Mouse (Mus musculus): ENCODE measurements around the gene Nbeal2. TPM values are rescaled to one million over a fixed set of nuclear protein-coding genes. Genes with fewer than 3 reads are reported as not detected.
"Not testable (repeated sequence)": the region's sequence is repeated elsewhere in the genome, so short reads cannot be mapped to it uniquely, and the experiment has no call there.

Nbeal2 gene
- polyA plus RNA-seq (2017; shearing (Covaris generic)) = 10 to 100 TPM; 20.1 to 20.5 TPM

GRCm38 (mm10) chr9:110653655-110654461, at the start of gene Nbeal2:
Gene Nbeal2, minus strand, starts transcription at chr9:110654161.
- peak; percentile 63 for ATAC-seq

DNA sequence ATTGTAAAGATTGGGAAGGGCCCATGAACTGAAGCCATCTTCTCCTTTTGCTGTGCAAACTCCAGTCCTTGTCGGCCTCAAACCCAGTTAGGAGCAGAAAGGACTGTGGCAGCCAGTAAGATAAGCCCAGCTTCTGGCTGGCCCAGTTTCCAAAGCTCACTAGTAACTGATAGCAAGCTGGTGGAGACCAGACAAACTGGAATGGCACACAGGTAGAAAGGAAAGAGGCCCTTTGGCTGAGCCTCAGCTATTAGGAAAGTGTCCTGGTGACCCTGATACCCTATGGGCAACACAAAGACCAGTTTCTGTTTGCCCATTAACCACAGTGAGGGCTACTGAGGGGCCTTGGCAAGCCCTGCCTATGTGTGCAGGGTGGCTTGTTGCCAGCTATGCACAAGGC, 48.9 kb upstream of the Nbeal2 start:
- no peak for ATAC-seq

DNA sequence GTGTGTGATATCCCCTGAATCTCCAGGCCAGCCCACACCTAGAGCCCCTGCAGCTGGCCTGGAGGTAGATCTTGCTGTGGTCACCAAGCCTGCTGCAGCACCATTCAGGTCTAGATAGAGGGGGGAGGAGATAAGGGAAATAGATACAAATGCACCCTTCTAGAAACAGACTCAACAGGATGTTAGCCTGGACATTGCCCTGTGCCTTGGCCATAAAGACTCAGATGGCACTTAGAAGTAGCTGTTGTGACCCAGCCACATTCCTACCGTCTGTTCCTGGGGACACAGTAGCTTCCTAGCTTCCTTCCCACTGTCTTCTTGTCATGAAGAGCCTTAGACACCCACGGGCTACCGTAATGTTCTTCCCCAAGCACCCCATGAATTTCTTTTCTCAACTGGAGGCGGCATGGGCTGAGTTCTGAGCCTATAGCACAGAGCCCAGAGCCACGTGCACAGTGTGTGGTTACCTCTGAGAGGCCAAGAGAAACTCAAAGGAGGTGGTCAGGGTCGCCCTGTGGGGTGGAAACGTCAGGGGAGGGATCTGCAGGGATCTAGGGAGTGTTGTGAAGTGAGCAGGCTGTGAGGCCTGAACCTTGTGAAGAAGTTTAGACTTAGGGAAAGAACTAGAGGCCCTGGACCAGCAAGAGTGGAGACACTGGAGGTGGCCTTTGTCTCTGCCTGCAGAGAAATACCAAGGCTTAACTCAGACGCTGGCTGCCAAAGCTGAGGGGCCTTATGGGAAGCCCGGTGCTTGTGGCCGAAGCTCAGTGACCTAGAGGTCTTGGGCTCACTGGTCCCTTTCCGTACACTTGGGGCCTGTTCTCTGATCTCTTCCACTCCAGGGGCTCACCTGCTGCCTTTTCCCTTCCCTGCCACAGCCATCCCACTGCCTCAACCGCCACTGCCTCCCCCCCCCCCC, 47.4 kb upstream of the Nbeal2 start:
- ATAC-seq = no peak

DNA sequence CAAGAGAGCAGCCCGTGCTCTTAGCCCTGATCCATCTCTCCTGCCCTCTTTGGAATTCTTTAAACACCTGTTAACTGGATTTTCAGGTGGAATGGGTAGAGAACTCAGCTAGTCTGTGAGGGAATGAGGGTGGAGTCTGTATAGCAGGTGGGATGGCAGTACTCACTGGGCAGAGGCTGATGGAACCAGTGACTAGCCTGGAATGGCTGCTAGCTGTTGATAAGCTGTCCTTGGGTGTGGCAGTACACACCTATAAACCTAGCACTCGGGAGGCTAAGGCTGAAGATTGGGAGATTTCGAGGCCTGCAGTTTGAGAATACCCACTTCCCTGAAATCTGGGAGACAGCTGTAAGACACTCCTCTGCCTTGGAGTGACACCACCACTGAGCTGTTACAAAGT, 45.6 kb upstream of the Nbeal2 start:
- ATAC-seq = no peak

- ATAC-seq = no peak
Observed at GRCm38 (mm10) chr9:110697465-110697864, 43.5 kb upstream of the Nbeal2 start.

- no peak for ATAC-seq
Observed at GRCm38 (mm10) chr9:110696427-110696826, 42.5 kb upstream of the Nbeal2 start.

- no peak for ATAC-seq
Observed at GRCm38 (mm10) chr9:110695165-110695755, 41.3 kb upstream of the Nbeal2 start.

DNA sequence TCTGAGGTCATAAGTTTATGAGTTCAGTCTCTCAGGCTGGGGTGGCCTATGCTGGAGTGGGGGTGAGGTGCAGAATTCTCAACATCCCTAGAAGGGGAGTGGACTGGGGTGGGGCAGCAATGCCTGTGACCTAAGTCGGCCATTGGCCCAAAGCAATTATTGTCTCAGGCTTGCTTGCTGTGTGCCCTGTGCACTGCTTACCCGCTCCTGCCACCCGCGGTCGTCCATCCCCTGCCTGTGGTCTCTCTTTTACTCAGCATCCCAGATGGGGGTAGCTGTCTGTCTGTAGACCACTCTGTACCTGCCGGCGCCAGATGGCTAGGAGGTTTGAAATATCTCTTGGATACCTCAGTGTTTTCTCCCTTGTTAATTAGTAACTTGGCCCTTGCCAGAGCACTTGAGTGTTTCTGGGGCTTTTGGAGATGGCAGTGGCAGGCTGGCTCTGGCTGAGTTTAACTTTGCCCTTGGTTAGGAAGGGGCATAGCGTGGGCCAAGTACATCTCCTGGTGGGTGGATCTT, 35.4 kb upstream of the Nbeal2 start:
- ATAC-seq = no peak

- no peak for ATAC-seq
Observed at GRCm38 (mm10) chr9:110687846-110688245, 33.9 kb upstream of the Nbeal2 start.

DNA sequence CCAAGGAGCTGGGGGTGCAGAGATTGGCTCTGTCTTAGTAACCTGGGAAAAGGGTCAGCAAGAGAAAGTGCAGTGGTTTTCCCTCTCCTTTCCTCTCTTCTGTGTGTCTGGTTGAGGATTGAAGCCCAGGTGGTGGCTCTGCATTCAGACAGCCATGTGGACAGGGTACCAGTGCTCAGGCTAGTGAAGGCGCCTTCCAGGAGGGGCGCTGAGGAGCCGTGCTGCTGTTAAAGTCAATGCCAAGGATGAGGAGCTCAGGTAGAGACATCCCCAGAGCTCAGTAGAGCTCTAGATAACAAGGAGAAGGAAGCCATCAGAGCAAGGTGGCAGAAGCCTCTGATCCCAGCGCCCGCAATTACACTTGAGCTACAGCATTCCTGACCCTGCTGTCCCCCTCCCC, 33.1 kb upstream of the Nbeal2 start:
- no peak for ATAC-seq

DNA sequence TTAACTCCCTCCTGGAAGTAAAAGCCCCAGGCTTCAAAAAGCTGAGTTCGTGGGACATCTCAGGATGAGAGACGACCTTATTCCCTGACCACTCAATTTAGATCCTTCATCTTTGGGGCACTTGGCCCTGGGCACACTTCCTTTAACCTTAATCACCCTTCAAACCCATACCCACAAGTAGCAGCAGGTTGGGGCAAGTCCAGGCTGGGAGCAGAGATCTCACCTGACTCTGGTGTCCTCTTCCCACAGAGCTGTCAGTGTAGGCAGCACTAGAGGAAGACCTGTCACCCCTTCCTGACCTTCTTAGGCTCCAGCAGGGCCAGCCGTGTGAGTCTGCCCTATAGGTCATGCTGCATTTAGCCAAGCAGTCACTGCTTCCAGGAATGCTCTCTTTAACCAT, 32.5 kb upstream of the Nbeal2 start:
- ATAC-seq = no peak

DNA sequence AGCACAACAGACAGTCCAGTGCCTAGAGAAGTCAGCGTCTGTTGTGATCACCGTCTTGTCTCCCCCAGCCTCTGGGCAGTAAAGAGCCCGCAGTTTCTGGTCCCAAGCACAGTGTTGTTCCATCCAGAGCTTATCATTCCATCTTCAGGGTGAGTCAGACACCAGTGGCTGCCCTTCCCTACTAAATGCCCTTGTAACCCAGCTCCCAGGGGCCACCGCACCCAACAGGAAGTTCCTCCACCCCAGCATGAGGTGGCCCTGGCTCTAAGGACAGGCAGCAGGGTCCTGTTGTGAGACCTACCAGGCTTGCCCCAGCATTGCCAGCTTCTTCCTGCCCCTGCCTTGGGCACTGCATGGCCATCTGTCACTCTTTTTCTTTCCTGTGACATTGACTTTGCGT, 31.6 kb upstream of the Nbeal2 start:
- ATAC-seq = peak; percentile 61

- ATAC-seq = peak; percentile 86
Observed at GRCm38 (mm10) chr9:110685187-110685586, 31.2 kb upstream of the Nbeal2 start.

DNA sequence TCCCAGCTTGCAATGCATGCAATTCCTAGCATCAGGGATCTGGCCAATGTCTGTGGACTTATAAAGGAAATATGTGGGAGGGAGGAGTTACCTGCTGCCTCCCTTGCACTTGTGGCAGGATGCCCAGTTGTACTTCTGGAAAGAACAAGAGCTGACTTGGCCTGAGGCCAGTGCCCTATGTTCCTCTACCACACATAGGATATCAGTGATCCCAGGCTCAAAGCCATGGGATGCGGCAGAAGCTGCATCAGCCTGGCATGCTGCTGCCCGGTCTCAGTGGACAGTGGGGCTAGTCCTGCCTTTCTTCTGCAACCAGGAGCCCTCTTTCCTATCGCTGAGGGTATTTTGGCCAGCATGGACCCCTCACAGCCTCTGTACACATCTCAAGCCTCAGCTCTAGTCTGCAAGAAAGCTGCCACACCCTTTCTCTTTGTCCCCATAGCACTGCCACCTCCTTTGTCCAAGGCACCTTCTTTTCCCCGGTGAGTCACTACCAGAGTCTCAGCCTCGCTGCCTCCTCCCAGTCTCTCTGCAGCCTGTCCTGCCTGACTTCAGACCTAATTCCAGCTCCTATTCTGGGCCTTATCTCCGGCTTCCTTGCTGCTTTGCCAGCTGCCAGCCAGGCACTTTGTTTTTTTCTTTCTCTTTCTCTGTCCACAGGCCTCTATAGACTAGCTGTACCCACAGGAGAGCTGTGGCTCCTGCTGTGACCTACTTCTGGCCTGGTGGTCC, 30.3 kb upstream of the Nbeal2 start:
- ATAC-seq = no peak

- no peak for ATAC-seq
Observed at GRCm38 (mm10) chr9:110683574-110684099, 29.7 kb upstream of the Nbeal2 start.

DNA sequence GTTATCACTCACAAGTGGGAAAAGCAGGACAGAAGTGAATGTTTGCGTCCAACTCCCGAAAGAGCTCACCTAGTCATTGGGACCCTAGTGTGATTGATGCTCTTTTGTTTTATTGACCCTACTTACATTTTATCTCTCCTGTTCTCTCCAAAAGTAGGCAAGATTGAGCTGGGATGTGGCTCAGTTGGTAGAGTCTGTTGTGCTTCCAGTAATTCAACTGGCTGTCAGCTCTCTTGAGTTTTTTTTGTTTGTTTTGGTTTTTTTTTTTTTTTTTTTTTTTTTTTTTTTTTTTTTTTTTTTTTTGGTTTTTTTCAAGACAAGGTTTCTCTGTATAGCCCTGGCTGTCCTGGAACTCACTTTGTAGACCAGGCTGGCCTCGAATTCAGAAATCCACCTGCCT, 28.7 kb upstream of the Nbeal2 start:
- ATAC-seq = not testable (repeated sequence)

DNA sequence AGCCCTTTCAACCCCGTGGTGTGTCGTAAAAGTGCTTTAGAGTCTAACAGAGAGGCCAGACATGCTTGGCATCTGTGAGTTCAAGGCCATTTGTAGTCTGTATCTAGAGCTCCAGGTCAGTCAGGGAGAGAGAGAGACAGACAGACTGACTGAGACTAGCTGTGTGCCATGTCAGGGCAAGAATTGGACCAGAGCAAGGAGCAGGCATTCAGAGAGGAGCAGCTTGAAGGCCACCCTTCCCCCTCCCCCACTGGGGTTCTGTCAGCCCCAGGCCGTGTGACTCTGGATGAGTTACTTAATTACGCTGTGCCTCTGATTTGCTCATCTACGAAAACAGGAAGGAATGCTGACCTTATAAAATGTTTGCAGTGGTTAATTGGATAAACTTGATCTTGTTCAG, 28.3 kb upstream of the Nbeal2 start:
- no peak for ATAC-seq

- no peak for ATAC-seq
Observed at GRCm38 (mm10) chr9:110681817-110682216, 27.9 kb upstream of the Nbeal2 start.

- no peak for ATAC-seq
Observed at GRCm38 (mm10) chr9:110680736-110681507, 27.0 kb upstream of the Nbeal2 start.

- ATAC-seq = no peak
Observed at GRCm38 (mm10) chr9:110678886-110679285, 24.9 kb upstream of the Nbeal2 start.

DNA sequence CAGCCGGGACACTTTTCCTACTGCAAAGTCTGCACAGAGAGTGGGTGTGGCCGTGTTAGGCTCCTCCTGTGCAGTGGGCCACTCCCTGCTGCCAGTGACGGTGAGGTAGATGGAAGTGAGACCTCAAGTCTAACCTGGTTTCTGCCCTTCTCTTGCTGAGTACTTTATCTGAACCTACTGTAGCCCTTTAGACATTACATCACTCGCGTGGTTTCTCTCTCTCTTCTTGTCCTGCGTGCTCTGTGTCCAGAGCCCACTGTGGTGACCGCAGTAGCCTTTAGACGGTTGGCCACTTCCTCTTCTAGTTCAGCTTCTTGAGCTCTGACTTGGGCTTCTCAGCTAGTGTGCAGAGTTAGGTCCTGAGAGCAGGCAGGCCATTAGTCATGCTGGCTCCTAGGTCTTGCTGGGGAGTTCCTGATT, 22.5 kb upstream of the Nbeal2 start:
- no peak for ATAC-seq

Data from CD4-positive, CD25-positive, alpha-beta regulatory T cell, adult 4 months (primary cell).